In the genomic region with DNA sequence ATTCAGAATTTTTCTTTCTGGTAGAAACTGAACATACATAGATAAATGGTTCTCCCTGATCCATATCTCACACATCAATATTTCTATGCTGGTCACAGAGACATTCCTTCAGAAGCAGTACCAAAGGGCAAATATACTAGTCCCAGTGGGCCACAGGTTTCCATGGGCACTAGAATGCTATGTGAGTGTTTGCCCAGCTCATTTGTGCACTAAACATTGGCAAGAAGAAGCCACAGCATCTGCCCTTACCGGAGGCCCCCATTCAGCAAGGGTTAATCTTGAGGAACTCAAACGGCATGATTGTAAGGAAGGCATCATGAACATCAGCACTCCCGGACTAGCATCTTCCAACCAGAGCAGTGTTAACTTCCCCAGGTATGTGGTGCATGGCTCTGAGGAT, we compare ENCODE assay signal across 25 mouse cellular contexts. TPM values are rescaled to one million over a fixed set of nuclear protein-coding genes. Genes with fewer than 3 reads are reported as not detected.
DNase-seq lines count a peak whose midpoint lies in the region; ATAC-seq lines count a peak whose summit lies in the region.
"Had no signal": no experiment of that assay in that cellular context is flagged by ENCODE, and none has a peak within 500 bp of the region (broad histone marks: within the 10 kb centered on the region; RNA-seq: fewer than 3 reads in every experiment).

No protein-coding gene starts in this region.

- H3K4me1 ChIP-seq in midbrain, embryonic 14.5 days (ENCODE audit: control insufficient read depth, insufficient read depth, low read length) = 0 out of 2 replicates have a peak, but pooled peaks cover 7% of the 10 kb centered on the region
- H3K4me1 ChIP-seq in midbrain, embryonic 10.5 days = peaks cover 10% of the 10 kb centered on the region
- peaks cover 15% of the 10 kb centered on the region for H3K4me1 ChIP-seq in hindbrain, embryonic 14.5 days (replicated peaks; ENCODE audit: control insufficient read depth, insufficient read depth, low read length)
- H3K4me1 ChIP-seq in neural tube, embryonic 15.5 days = peaks cover 16% of the 10 kb centered on the region

- WGBS in midbrain, embryonic 14.5 days = 64% methylated on average over 3 of the region's 3 CpGs
- WGBS in midbrain, embryonic 10.5 days = 77% methylated on average over 3 of the region's 3 CpGs
- 50% methylated on average over 3 of the region's 3 CpGs for WGBS in hindbrain, embryonic 14.5 days
- 56% methylated on average over 3 of the region's 3 CpGs for WGBS in neural tube, embryonic 15.5 days

- H3K4me2 ChIP-seq in midbrain, embryonic 14.5 days (ENCODE audit: low read length) = no peak overlapping the region
- H3K4me2 ChIP-seq in hindbrain, embryonic 14.5 days (replicated peaks) = no peak overlapping the region
- H3K4me2 ChIP-seq in neural tube, embryonic 15.5 days = peak overlapping the region; percentile 23; the same call in 1 of the 2 replicates
- H3K4me2 ChIP-seq: heart, embryonic 11.5 days; limb, embryonic 12.5 days; liver, embryonic 11.5 days had no signal

- H3K4me3 ChIP-seq in midbrain, embryonic 14.5 days (replicated peaks; ENCODE audit: low read depth, low read length) = no peak overlapping the region
- H3K4me3 ChIP-seq in midbrain, embryonic 10.5 days = no peak overlapping the region
- H3K4me3 ChIP-seq in hindbrain, embryonic 14.5 days (replicated peaks; ENCODE audit: low read length) = no peak overlapping the region
- H3K4me3 ChIP-seq in neural tube, embryonic 15.5 days (replicated peaks) = no peak overlapping the region
- H3K4me3 ChIP-seq: embryonic facial prominence, embryonic 10.5 days; gastrocnemius, adult 2 months; limb, embryonic 12.5 days had no signal

- no peak overlapping the region for H3K27ac ChIP-seq in midbrain, embryonic 14.5 days (replicated peaks; ENCODE audit: low read depth, low read length)
- H3K27ac ChIP-seq in midbrain, embryonic 10.5 days (replicated peaks) = no peak overlapping the region
- H3K27ac ChIP-seq in hindbrain, embryonic 14.5 days = peak overlapping the region; percentile 7
- H3K27ac ChIP-seq in neural tube, embryonic 15.5 days (replicated peaks) = peak overlapping the region; percentile 76; the same call in 1 of the 2 replicates
- H3K27ac ChIP-seq: embryonic facial prominence, embryonic 10.5 days; gastrocnemius, adult 2 months; limb, embryonic 12.5 days; stomach, postnatal 0 days had no signal

- no peaks in the 10 kb centered on the region for H3K27me3 ChIP-seq in midbrain, embryonic 14.5 days (ENCODE audit: control insufficient read depth, insufficient read depth, low read length)
- no peaks in the 10 kb centered on the region for H3K27me3 ChIP-seq in midbrain, embryonic 10.5 days (ENCODE audit: low read depth, poor library complexity, severe bottlenecking)
- no peaks in the 10 kb centered on the region for H3K27me3 ChIP-seq in hindbrain, embryonic 14.5 days (ENCODE audit: control insufficient read depth, insufficient read depth, low read length)
- no peaks in the 10 kb centered on the region for H3K27me3 ChIP-seq in neural tube, embryonic 15.5 days (replicated peaks)
- H3K27me3 ChIP-seq: limb, embryonic 12.5 days had no signal

- ATAC-seq in frontal cortex, adult (ENCODE audit: low TSS enrichment) = peak; percentile 17; the same call in 1 of the 2 replicates
- no peak for ATAC-seq in midbrain, embryonic 14.5 days (ENCODE audit: low FRiP score, low TSS enrichment)
- ATAC-seq in hindbrain, embryonic 14.5 days (ENCODE audit: low FRiP score) = no peak; the same call in 1 of the 2 replicates
- no peak for ATAC-seq in neural tube, embryonic 15.5 days (ENCODE audit: low FRiP score)
- ATAC-seq in erythroblast, adult 5-6 weeks (replicated peaks; ENCODE audit: low FRiP score, poor library complexity, severe bottlenecking) = no peak
- ATAC-seq: CD4-positive, CD25-positive, alpha-beta regulatory T cell, adult 4 months; intestine, embryonic 16.5 days; liver, postnatal 0 days had no signal

- peaks cover 4% of the 10 kb centered on the region; the same call in 1 of the 2 replicates for H3K36me3 ChIP-seq in midbrain, embryonic 14.5 days (ENCODE audit: control insufficient read depth, insufficient read depth, low read length)
- peaks cover 48% of the 10 kb centered on the region for H3K36me3 ChIP-seq in midbrain, embryonic 10.5 days
- H3K36me3 ChIP-seq in hindbrain, embryonic 14.5 days (replicated peaks; ENCODE audit: control insufficient read depth, insufficient read depth) = 0 out of 2 replicates have a peak, but pooled peaks cover 6% of the 10 kb centered on the region
- H3K36me3 ChIP-seq in neural tube, embryonic 15.5 days = no peaks in the 10 kb centered on the region
- H3K36me3 ChIP-seq: embryonic facial prominence, embryonic 10.5 days; limb, embryonic 12.5 days had no signal

- H3K9ac ChIP-seq in midbrain, embryonic 14.5 days (replicated peaks; ENCODE audit: low read length) = no peak overlapping the region
- no peak overlapping the region for H3K9ac ChIP-seq in hindbrain, embryonic 14.5 days
- H3K9ac ChIP-seq in neural tube, embryonic 15.5 days (replicated peaks) = no peak overlapping the region
- H3K9ac ChIP-seq: limb, embryonic 12.5 days; liver, postnatal 0 days had no signal

- H3K9me3 ChIP-seq in midbrain, embryonic 14.5 days (ENCODE audit: control insufficient read depth, low read length) = no peaks in the 10 kb centered on the region
- H3K9me3 ChIP-seq in midbrain, embryonic 10.5 days (replicated peaks) = no peaks in the 10 kb centered on the region
- no peaks in the 10 kb centered on the region for H3K9me3 ChIP-seq in hindbrain, embryonic 14.5 days (ENCODE audit: control insufficient read depth, low read length)
- H3K9me3 ChIP-seq in neural tube, embryonic 15.5 days (replicated peaks) = no peaks in the 10 kb centered on the region
- H3K9me3 ChIP-seq: embryonic facial prominence, embryonic 10.5 days; limb, embryonic 12.5 days had no signal

- no peak for DNase-seq in frontal cortex, adult 2 months (ENCODE audit: extremely low spot score in 1 of 2, low spot score in 1 of 2)
- peak; percentile 19 for DNase-seq in midbrain, embryonic 14.5 days
- no peak for DNase-seq in midbrain, embryonic 10.5 days (ENCODE audit: low spot score)
- no peak for DNase-seq in hindbrain, embryonic 14.5 days (ENCODE audit: low spot score)
- no peak for DNase-seq in natural killer cell, adult 2 months (ENCODE audit: low spot score in 2 of 2)
- DNase-seq: adrenal gland, adult 2 months; cerebellum, adult 11-12 months; gastrocnemius, adult 2 months; kidney, adult 9 months; kidney, postnatal 14 days; liver, postnatal 0 days; lung, postnatal 10 days; thymus, adult 2 months; thymus, postnatal 4 days had no signal

RNA-seq across cellular contexts. Expression of gene Fmn2, which starts 35.9 kb away (rescaled TPM):
- 29.6 and 32.0 TPM in 2 replicates for polyA plus RNA-seq in frontal cortex, adult 2 months (2012; rRNA removed)
- 9.4 and 10.3 TPM in 2 replicates for polyA plus RNA-seq in midbrain, embryonic 14.5 days (2014; fragmentation: Nextera tagmentation; extraction: Ambion mirVana)
- 5.6 and 7.3 TPM in 2 replicates for polyA plus RNA-seq in midbrain, embryonic 10.5 days (2016; fragmentation: Nextera tagmentation; extraction: Ambion mirVana)
- 8.3 and 9.6 TPM in 2 replicates for polyA plus RNA-seq in hindbrain, embryonic 14.5 days (2014; fragmentation: Nextera tagmentation; extraction: Ambion mirVana)
- polyA plus RNA-seq in neural tube, embryonic 15.5 days (2015; fragmentation: Nextera tagmentation; extraction: Ambion mirVana) = 8.3 and 8.5 TPM in 2 replicates
- total RNA-seq in erythroblast, adult 5-6 weeks (2015; ENCODE audit: low replicate concordance) = not detected in 2 replicates
- 0.09 TPM in 1 of 2 replicates, not detected in the other for total RNA-seq in erythroblast, adult 5-6 weeks (2017; ENCODE audit: low replicate concordance)
- total RNA-seq: granulocyte monocyte progenitor cell, adult 5-6 weeks had no signal
- polyA plus RNA-seq: CD4-positive, CD25-positive, alpha-beta regulatory T cell, adult 4 months had no signal

Comparison
In these comparisons a context has a peak if more than half of its experiments do, and no peak if none do; other contexts are left out.
1. H3K27ac ChIP-seq: peak in hindbrain, embryonic 14.5 days (single experiment) and neural tube, embryonic 15.5 days (single experiment); none in midbrain, embryonic 14.5 days (single experiment) and midbrain, embryonic 10.5 days (single experiment).